Mouse (Mus musculus) megakaryocyte, embryonic 14.5 days (primary cell): Measurements from ENCODE around the gene Tsc2. TPM values are rescaled to one million over a fixed set of nuclear protein-coding genes. Genes with fewer than 3 reads are reported as not detected.

ENCODE experiments used
- H3K27me3 ChIP-seq: replicated peaks from 2 replicates; pipeline ENCODE3; 2012; ENCODE audit warnings: inconsistent platforms
- H3K36me3 ChIP-seq: replicated peaks from 2 replicates; pipeline ENCODE3; 2012; ENCODE audit warnings: low read length, inconsistent platforms, mixed read lengths
- H3K4me1 ChIP-seq: 2 replicates; pipeline ENCODE4 v1.6.1; 2012; ENCODE audit warnings: inconsistent platforms
- H3K4me3 ChIP-seq: replicated peaks from 2 replicates; pipeline ENCODE3; 2012; ENCODE audit warnings: moderate library complexity, mild to moderate bottlenecking, inconsistent platforms
- H3K9me3 ChIP-seq: 2 replicates; pipeline ENCODE4 v1.6.1; 2012; ENCODE audit warnings: inconsistent platforms
- FLI1 ChIP-seq: IDR thresholded peaks from 2 replicates; pipeline ENCODE4 v1.6.1; 2012; ENCODE audit warnings: low read length, inconsistent platforms, mixed read lengths
- GATA1 ChIP-seq: IDR thresholded peaks from 3 replicates; pipeline ENCODE4 v1.6.1; 2012; ENCODE audit warnings: mixed read lengths, low read length, inconsistent platforms, borderline replicate concordance
- polyA plus RNA-seq: library from polyadenylated mRNA; stranded (reverse); fragments of >175 nt; gene quantifications from 2 replicates; pipeline ENCODE4 v1.2.3, GENCODE M21; 2012; ENCODE audit warnings: low replicate concordance; ENCODE audit not compliant: insufficient read depth

The Tsc2 gene
- polyA plus RNA-seq, 1 experiment, result 26.7 TPM

GRCm38 (mm10) chr17:24572651-24573245 lies 59.7 kb downstream of the Tsc2 start:
- Histone ChIP-seq H3K4me1 (peaks cover 24% of the 10 kb centered on the region), H3K9me3 (no peaks in the 10 kb centered on the region), H3K4me3 (no peak overlapping the region), H3K36me3 (peaks cover 100% of the 10 kb centered on the region), H3K27me3 (no peaks in the 10 kb centered on the region)
- TF ChIP-seq FLI1 (no peak), GATA1 (no peak)

- TF ChIP-seq FLI1 (no peak), GATA1 (no peak)
- peaks cover 100% of the 10 kb centered on the region for H3K36me3 ChIP-seq
- H3K27me3 ChIP-seq, result no peaks in the 10 kb centered on the region
- peaks cover 37% of the 10 kb centered on the region for H3K4me1 ChIP-seq
- H3K4me3 ChIP-seq, result no peak overlapping the region
- H3K9me3 ChIP-seq, result no peaks in the 10 kb centered on the region
Observed at GRCm38 (mm10) chr17:24569837-24570236, 62.6 kb downstream of the Tsc2 start.

GRCm38 (mm10) chr17:24567034-24567779 lies 65.2 kb downstream of the Tsc2 start:
- Histone ChIP-seq H3K4me3 (no peak overlapping the region), H3K9me3 (no peaks in the 10 kb centered on the region), H3K27me3 (no peaks in the 10 kb centered on the region), H3K4me1 (peaks cover 51% of the 10 kb centered on the region), H3K36me3 (peaks cover 82% of the 10 kb centered on the region)
- TF ChIP-seq GATA1, result no peak
- no peak for TF ChIP-seq FLI1

DNA sequence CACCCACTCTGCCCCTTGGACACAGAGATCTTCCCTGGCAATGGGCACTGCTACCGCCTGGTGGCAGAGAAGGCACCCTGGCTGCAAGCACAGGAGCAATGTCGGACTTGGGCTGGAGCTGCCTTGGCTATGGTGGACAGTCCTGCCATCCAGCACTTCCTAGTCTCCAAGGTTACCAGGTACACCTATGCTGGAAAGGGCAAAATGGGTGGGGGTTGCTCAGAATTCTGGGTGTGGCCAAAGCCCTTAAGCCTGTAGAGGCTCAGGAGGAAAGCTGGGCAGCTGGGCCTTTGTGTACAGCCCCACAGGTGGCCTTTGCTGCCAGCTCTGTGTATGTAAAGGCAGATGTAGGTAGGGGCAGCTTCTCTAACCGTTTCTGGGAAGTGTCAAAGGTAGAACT lies 66.6 kb downstream of the Tsc2 start:
- TF ChIP-seq GATA1 (no peak), FLI1 (no peak)
- H3K36me3 ChIP-seq, result peaks cover 68% of the 10 kb centered on the region

GRCm38 (mm10) chr17:24565092-24565491 lies 67.3 kb downstream of the Tsc2 start:
- TF ChIP-seq GATA1 (no peak), FLI1 (no peak)
- no peaks in the 10 kb centered on the region for H3K9me3 ChIP-seq
- H3K4me3 ChIP-seq, result no peak overlapping the region
- peaks cover 64% of the 10 kb centered on the region for H3K4me1 ChIP-seq
- H3K36me3 ChIP-seq, result peaks cover 61% of the 10 kb centered on the region
- no peaks in the 10 kb centered on the region for H3K27me3 ChIP-seq

More for the DNA sequence above, 66.6 kb downstream of the Tsc2 start:
- Histone ChIP-seq H3K4me3 (no peak overlapping the region), H3K4me1 (peaks cover 57% of the 10 kb centered on the region), H3K9me3 (no peaks in the 10 kb centered on the region), H3K27me3 (no peaks in the 10 kb centered on the region)

DNA sequence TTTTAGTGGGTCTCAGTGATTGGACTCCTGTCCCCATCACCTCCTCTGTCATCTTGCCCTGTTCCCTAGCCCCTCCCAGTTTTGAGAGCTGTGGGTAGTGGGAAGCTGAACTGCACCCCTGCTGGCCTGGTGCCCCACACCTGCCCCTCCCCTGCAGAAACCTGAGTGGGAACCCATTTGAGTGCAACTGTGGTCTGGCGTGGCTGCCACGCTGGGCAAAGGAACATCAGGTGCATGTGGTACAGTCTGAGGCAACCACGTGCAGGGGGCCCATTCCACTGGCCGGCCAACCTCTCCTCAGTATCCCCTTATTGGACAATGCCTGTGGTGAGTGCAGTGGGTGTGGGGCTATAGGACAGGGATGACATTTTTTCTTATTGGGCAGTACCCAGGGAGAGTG lies 68.0 kb downstream of the Tsc2 start:
- Histone ChIP-seq H3K36me3 (peaks cover 55% of the 10 kb centered on the region), H3K27me3 (no peaks in the 10 kb centered on the region)
- TF ChIP-seq FLI1 (no peak), GATA1 (no peak)

GRCm38 (mm10) chr17:24563638-24564037 lies 68.8 kb downstream of the Tsc2 start:
- no peaks in the 10 kb centered on the region for H3K27me3 ChIP-seq
- no peak overlapping the region for H3K4me3 ChIP-seq
- peaks cover 47% of the 10 kb centered on the region for H3K36me3 ChIP-seq
- TF ChIP-seq FLI1, result no peak
- TF ChIP-seq GATA1, result no peak
- peaks cover 75% of the 10 kb centered on the region for H3K4me1 ChIP-seq
- H3K9me3 ChIP-seq, result no peaks in the 10 kb centered on the region

More for the DNA sequence above, 68.0 kb downstream of the Tsc2 start:
- Histone ChIP-seq H3K9me3 (no peaks in the 10 kb centered on the region), H3K4me3 (no peak overlapping the region), H3K4me1 (peaks cover 68% of the 10 kb centered on the region)

DNA sequence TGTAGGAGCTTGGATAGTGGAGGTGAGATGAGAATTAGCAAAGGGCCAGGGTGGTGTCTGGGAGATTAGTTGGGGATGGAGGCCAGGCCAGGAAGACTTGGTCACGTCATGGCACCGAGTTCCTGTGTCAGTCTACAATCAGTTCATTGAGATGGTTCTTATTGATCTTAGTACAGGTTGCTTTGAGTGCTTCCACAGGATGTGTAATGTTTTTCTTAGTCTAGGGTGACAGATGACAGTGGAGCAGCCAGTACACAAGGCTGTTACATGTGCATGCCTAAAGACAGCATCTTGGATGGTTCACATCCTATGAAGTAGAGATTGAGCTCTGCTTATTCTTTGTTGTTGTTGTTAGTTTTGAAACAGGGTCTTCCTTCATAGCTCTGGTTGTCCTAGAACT lies 70.8 kb downstream of the Tsc2 start:
- Histone ChIP-seq H3K9me3 (no peaks in the 10 kb centered on the region), H3K36me3 (peaks cover 33% of the 10 kb centered on the region), H3K4me3 (no peak overlapping the region), H3K27me3 (no peaks in the 10 kb centered on the region), H3K4me1 (peaks cover 86% of the 10 kb centered on the region)
- TF ChIP-seq GATA1 (no peak), FLI1 (no peak)

GRCm38 (mm10) chr17:24560301-24561028 lies 72.0 kb downstream of the Tsc2 start:
- Histone ChIP-seq H3K4me1 (peaks cover 92% of the 10 kb centered on the region), H3K4me3 (no peak overlapping the region), H3K9me3 (no peaks in the 10 kb centered on the region), H3K36me3 (peaks cover 22% of the 10 kb centered on the region), H3K27me3 (no peaks in the 10 kb centered on the region)
- TF ChIP-seq FLI1, result no peak
- TF ChIP-seq GATA1, result no peak

DNA sequence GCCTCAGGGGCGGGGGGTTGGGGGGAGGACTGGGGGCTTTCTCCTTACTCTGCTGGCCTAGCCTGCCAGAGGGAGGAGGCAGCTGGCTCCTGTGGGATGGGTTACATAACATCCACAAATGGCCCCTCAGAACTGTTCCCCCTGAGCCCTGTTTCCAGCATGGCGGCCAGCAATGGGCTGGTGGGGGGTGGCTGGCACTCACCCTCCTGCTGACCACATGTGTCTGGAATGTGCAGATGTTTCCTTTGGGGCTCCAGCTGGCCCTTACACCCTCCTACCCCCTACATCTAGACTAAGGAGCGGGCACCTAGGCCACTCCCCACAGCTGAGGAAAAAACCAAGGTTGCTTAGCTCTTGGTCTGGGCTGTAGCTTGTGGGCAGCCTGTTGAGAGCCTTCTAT lies 73.3 kb downstream of the Tsc2 start:
- H3K4me1 ChIP-seq, result peaks cover 91% of the 10 kb centered on the region
- peak overlapping the region; percentile 44 for H3K4me3 ChIP-seq
- TF ChIP-seq GATA1, result no peak
- no peak for TF ChIP-seq FLI1
- H3K9me3 ChIP-seq, result no peaks in the 10 kb centered on the region
- H3K36me3 ChIP-seq, result peaks cover 9% of the 10 kb centered on the region
- H3K27me3 ChIP-seq, result no peaks in the 10 kb centered on the region
